Mouse (Mus musculus) yolk sac, embryonic 10.5 days (tissue): ENCODE data around the gene Rpa3.

Experiments
- DNase-seq: peaks from one replicate; pipeline ENCODE4 v3.0.0-alpha.2; 2017; ENCODE audit warnings: low spot score

Gene Rpa3

DNA sequence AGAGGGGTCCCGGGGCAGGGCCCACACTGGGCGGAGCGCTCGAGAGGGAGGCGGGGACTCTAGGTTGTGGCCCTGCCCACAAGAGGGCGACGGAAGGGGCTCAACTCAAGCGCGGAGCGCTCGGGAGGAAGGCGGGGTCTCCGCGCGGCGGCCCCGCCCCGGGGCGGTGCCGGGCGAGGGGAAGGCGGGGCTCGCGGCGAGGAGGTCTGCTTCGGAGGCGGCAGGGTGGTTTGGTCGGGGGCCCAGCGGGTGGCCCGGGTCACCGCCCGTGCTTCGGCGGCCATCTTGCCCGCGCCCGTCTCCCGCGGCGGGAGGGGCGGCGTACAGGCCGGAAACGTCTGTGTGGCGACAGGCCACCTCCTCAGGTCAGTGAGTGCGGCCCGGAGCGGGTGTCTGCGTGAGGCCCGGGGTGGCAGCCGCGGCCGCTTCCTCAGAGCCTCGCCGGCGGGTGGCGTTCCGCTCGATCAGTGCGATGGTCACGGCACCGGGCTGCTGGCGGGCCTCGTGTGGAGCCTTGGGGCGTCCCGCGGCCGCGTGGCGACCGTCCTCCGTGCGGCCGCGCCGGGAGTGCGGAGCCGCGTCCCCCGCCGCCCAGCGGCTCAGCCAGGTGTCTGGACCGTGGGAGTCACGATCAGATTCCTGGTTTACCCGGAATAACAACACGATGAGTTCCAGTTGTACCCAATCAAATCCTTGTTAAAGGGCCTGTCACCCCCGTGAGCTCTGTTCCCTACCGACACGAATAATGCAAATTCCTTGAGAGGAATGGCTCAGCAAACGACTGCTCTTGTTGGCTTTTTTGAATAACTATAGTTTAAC, 49.7 kb downstream of the Rpa3 start, which contains the start of gene Mios:
Mios (plus strand) TSS at position 176 of the 819 bp plus-strand sequence.
- DNase-seq = peak; percentile 94
